Mouse (Mus musculus): ENCODE results near the gene Prkar2b.

Gene Prkar2b

GRCm38 (mm10) chr12:31969111-31969510 lies 92.0 kb downstream of the Prkar2b start:
- DNase-seq (ENCODE audit: low read depth, low spot score), result no peak

GRCm38 (mm10) chr12:31967536-31967935 lies 93.6 kb downstream of the Prkar2b start:
- peak; percentile 45 for DNase-seq (ENCODE audit: low read depth, low spot score)

- no peak for DNase-seq (ENCODE audit: low read depth, low spot score)
Observed at GRCm38 (mm10) chr12:31966405-31966804, 94.7 kb downstream of the Prkar2b start.

GRCm38 (mm10) chr12:31965517-31966212 lies 95.4 kb downstream of the Prkar2b start:
- DNase-seq (ENCODE audit: low read depth, low spot score), result no peak

- DNase-seq (ENCODE audit: low read depth, low spot score), result no peak
Observed at GRCm38 (mm10) chr12:31964074-31964473, 97.0 kb downstream of the Prkar2b start.

- no peak for DNase-seq (ENCODE audit: low read depth, low spot score)
Observed at GRCm38 (mm10) chr12:31955843-31956242, 105.3 kb downstream of the Prkar2b start.

- DNase-seq (ENCODE audit: low read depth, low spot score), result no peak
Observed at GRCm38 (mm10) chr12:31950659-31951031, 110.5 kb downstream of the Prkar2b start.

GRCm38 (mm10) chr12:31949759-31950658 lies 111.1 kb downstream of the Prkar2b start, which contains the start of gene Hbp1:
Hbp1 (minus strand) TSS chr12:31950535.
- peak; percentile 100 for DNase-seq (ENCODE audit: low read depth, low spot score)

- peak; percentile 64 for DNase-seq (ENCODE audit: low read depth, low spot score)
Observed at GRCm38 (mm10) chr12:31949193-31949741, 111.8 kb downstream of the Prkar2b start.

- DNase-seq (ENCODE audit: low read depth, low spot score), result no peak
Observed at GRCm38 (mm10) chr12:31948101-31949000, 112.7 kb downstream of the Prkar2b start.

- no peak for DNase-seq (ENCODE audit: low read depth, low spot score)
Observed at GRCm38 (mm10) chr12:31947476-31947875, 113.6 kb downstream of the Prkar2b start.

GRCm38 (mm10) chr12:31944405-31944804 lies 116.7 kb downstream of the Prkar2b start:
- DNase-seq (ENCODE audit: low read depth, low spot score), result no peak

GRCm38 (mm10) chr12:31943020-31943654 lies 118.0 kb downstream of the Prkar2b start:
- no peak for DNase-seq (ENCODE audit: low read depth, low spot score)

- no peak for DNase-seq (ENCODE audit: low read depth, low spot score)
Observed at GRCm38 (mm10) chr12:31939026-31939425, 122.1 kb downstream of the Prkar2b start.

GRCm38 (mm10) chr12:31938391-31938997 lies 122.6 kb downstream of the Prkar2b start:
- DNase-seq (ENCODE audit: low read depth, low spot score), result no peak

- no peak for DNase-seq (ENCODE audit: low read depth, low spot score)
Observed at GRCm38 (mm10) chr12:31937613-31938012, 123.5 kb downstream of the Prkar2b start.

- DNase-seq (ENCODE audit: low read depth, low spot score), result no peak
Observed at GRCm38 (mm10) chr12:31936657-31937300, 124.3 kb downstream of the Prkar2b start.

- no peak for DNase-seq (ENCODE audit: low read depth, low spot score)
Observed at GRCm38 (mm10) chr12:31931818-31932217, 129.3 kb downstream of the Prkar2b start.

- DNase-seq (ENCODE audit: low read depth, low spot score), result no peak
Observed at GRCm38 (mm10) chr12:31928498-31928897, 132.6 kb downstream of the Prkar2b start.

- DNase-seq (ENCODE audit: low read depth, low spot score), result no peak
Observed at GRCm38 (mm10) chr12:31926661-31927061, 134.4 kb downstream of the Prkar2b start.
